Mouse (Mus musculus): Measurements from ENCODE around the gene Kcna10. TPM values are rescaled to one million over a fixed set of nuclear protein-coding genes. Genes with fewer than 3 reads are reported as not detected.

The Kcna10 gene
- polyA plus RNA-seq, 1 experiment from 2014 or later = not detected

- H3K27me3 ChIP-seq = no peaks in the 10 kb centered on the region
- H3K27ac ChIP-seq = no peak overlapping the region
- peaks cover 8% of the 10 kb centered on the region; the same call in 1 of the 2 replicates for H3K4me1 ChIP-seq (replicated peaks)
- H3K9me3 ChIP-seq (replicated peaks) = no peaks in the 10 kb centered on the region
- H3K4me2 ChIP-seq = no peak overlapping the region
- ATAC-seq (replicated peaks; ENCODE audit: insufficient number of reproducible peaks, insufficient read depth, low FRiP score, low read depth) = no peak
- WGBS = 80% methylated on average over 5 of the region's 5 CpGs
- H3K4me3 ChIP-seq = no peak overlapping the region
- no peaks in the 10 kb centered on the region for H3K36me3 ChIP-seq
- H3K9ac ChIP-seq = no peak overlapping the region
Measured at GRCm38 (mm10) chr3:107225820-107226219, 43.0 kb downstream of the Kcna10 start.

- no peak overlapping the region for H3K9ac ChIP-seq
- no peaks in the 10 kb centered on the region for H3K9me3 ChIP-seq (replicated peaks)
- H3K36me3 ChIP-seq = no peaks in the 10 kb centered on the region
- 76% methylated on average over 5 of the region's 5 CpGs for WGBS
- H3K27ac ChIP-seq = no peak overlapping the region
- ATAC-seq (replicated peaks; ENCODE audit: insufficient number of reproducible peaks, insufficient read depth, low FRiP score, low read depth) = no peak
- H3K4me1 ChIP-seq (replicated peaks) = 0 out of 2 replicates have a peak, but pooled peaks cover 5% of the 10 kb centered on the region
- H3K27me3 ChIP-seq = peaks cover 20% of the 10 kb centered on the region
- H3K4me3 ChIP-seq = no peak overlapping the region
- H3K4me2 ChIP-seq = no peak overlapping the region
Measured at GRCm38 (mm10) chr3:107229221-107229620, 46.4 kb downstream of the Kcna10 start.

- 35% methylated on average over 5 of the region's 5 CpGs for WGBS
- no peak overlapping the region for H3K27ac ChIP-seq
- no peak for ATAC-seq (replicated peaks; ENCODE audit: insufficient number of reproducible peaks, insufficient read depth, low FRiP score, low read depth)
Measured at GRCm38 (mm10) chr3:107229822-107230221, 47.0 kb downstream of the Kcna10 start.

GRCm38 (mm10) chr3:107230527-107230926 is 47.7 kb downstream of the Kcna10 start, which contains the start of gene A630076J17Rik:
Gene A630076J17Rik (plus strand): TSS chr3:107230614.
- WGBS = 32% methylated on average over 1 of the region's 1 CpGs
- Histone ChIP-seq H3K4me3 (no peak within 1 kb of the TSS), H3K27ac (no peak within 1 kb of the TSS)

More at GRCm38 (mm10) chr3:107229822-107230221, 47.0 kb downstream of the Kcna10 start:
- Histone ChIP-seq H3K4me1 (replicated peaks) (0 out of 2 replicates have a peak, but pooled peaks cover 5% of the 10 kb centered on the region), H3K27me3 (peaks cover 20% of the 10 kb centered on the region), H3K4me3 (no peak overlapping the region), H3K36me3 (no peaks in the 10 kb centered on the region), H3K9ac (no peak overlapping the region), H3K9me3 (replicated peaks) (no peaks in the 10 kb centered on the region), H3K4me2 (no peak overlapping the region)

GRCm38 (mm10) chr3:107231202-107231601 is 48.3 kb downstream of the Kcna10 start:
- Histone ChIP-seq H3K4me1 (replicated peaks) (0 out of 2 replicates have a peak, but pooled peaks cover 5% of the 10 kb centered on the region), H3K9me3 (replicated peaks) (no peaks in the 10 kb centered on the region), H3K27ac (no peak overlapping the region), H3K4me2 (no peak overlapping the region), H3K36me3 (no peaks in the 10 kb centered on the region), H3K27me3 (peaks cover 20% of the 10 kb centered on the region), H3K4me3 (no peak overlapping the region), H3K9ac (no peak overlapping the region)
- no peak for ATAC-seq (replicated peaks; ENCODE audit: insufficient number of reproducible peaks, insufficient read depth, low FRiP score, low read depth)
- 61% methylated on average over 4 of the region's 4 CpGs for WGBS

More at GRCm38 (mm10) chr3:107230527-107230926, 47.7 kb downstream of the Kcna10 start, which contains the start of gene A630076J17Rik:
- Histone ChIP-seq H3K4me2 (no peak within 1 kb of the TSS), H3K9ac (no peak within 1 kb of the TSS), H3K36me3 (no peaks in the 10 kb centered on the region), H3K27me3 (peaks cover 20% of the 10 kb centered on the region), H3K4me1 (replicated peaks) (0 out of 2 replicates have a peak, but pooled peaks cover 5% of the 10 kb centered on the region), H3K9me3 (replicated peaks) (no peaks in the 10 kb centered on the region)
- no peak for ATAC-seq (replicated peaks; ENCODE audit: insufficient number of reproducible peaks, insufficient read depth, low FRiP score, low read depth)

GRCm38 (mm10) chr3:107233351-107233813 is 50.5 kb downstream of the Kcna10 start:
- Histone ChIP-seq H3K9ac (no peak overlapping the region), H3K27ac (no peak overlapping the region), H3K4me3 (no peak overlapping the region), H3K4me2 (0 out of 2 replicates have a peak overlapping the region, but pooled peaks have one; percentile 31), H3K9me3 (replicated peaks) (no peaks in the 10 kb centered on the region), H3K36me3 (no peaks in the 10 kb centered on the region), H3K27me3 (peaks cover 20% of the 10 kb centered on the region), H3K4me1 (replicated peaks) (0 out of 2 replicates have a peak, but pooled peaks cover 5% of the 10 kb centered on the region)
- WGBS = 7% methylated on average over 11 of the region's 11 CpGs
- no peak for ATAC-seq (replicated peaks; ENCODE audit: insufficient number of reproducible peaks, insufficient read depth, low FRiP score, low read depth)

- WGBS = 25% methylated on average over 2 of the region's 2 CpGs
- H3K27me3 ChIP-seq = peaks cover 20% of the 10 kb centered on the region
- H3K9me3 ChIP-seq (replicated peaks) = no peaks in the 10 kb centered on the region
- no peak; the same call in 1 of the 2 replicates for ATAC-seq (replicated peaks; ENCODE audit: insufficient number of reproducible peaks, insufficient read depth, low FRiP score, low read depth)
- no peak overlapping the region for H3K4me2 ChIP-seq
- H3K4me3 ChIP-seq = no peak overlapping the region
- H3K27ac ChIP-seq = no peak overlapping the region
- no peaks in the 10 kb centered on the region for H3K36me3 ChIP-seq
- H3K9ac ChIP-seq = no peak overlapping the region
- 0 out of 2 replicates have a peak, but pooled peaks cover 5% of the 10 kb centered on the region for H3K4me1 ChIP-seq (replicated peaks)
Measured at GRCm38 (mm10) chr3:107233945-107234344, 51.1 kb downstream of the Kcna10 start.

- no peak overlapping the region for H3K27ac ChIP-seq
- no peaks in the 10 kb centered on the region for H3K9me3 ChIP-seq (replicated peaks)
- H3K4me1 ChIP-seq (replicated peaks) = no peaks in the 10 kb centered on the region
- no peak for ATAC-seq (replicated peaks; ENCODE audit: insufficient number of reproducible peaks, insufficient read depth, low FRiP score, low read depth)
- WGBS = 66% methylated on average over 2 of the region's 2 CpGs
- no peaks in the 10 kb centered on the region for H3K36me3 ChIP-seq
- no peak overlapping the region for H3K4me2 ChIP-seq
- H3K9ac ChIP-seq = no peak overlapping the region
- H3K4me3 ChIP-seq = no peak overlapping the region
- peaks cover 4% of the 10 kb centered on the region; the same call in 1 of the 2 replicates for H3K27me3 ChIP-seq
Measured at GRCm38 (mm10) chr3:107238051-107238450, 55.2 kb downstream of the Kcna10 start.

GRCm38 (mm10) chr3:107238471-107238980 is 55.7 kb downstream of the Kcna10 start:
- no peak overlapping the region for H3K9ac ChIP-seq
- 81% methylated on average over 8 of the region's 8 CpGs for WGBS
- H3K27me3 ChIP-seq = 0 out of 2 replicates have a peak, but pooled peaks cover 1% of the 10 kb centered on the region
- ATAC-seq (replicated peaks; ENCODE audit: insufficient number of reproducible peaks, insufficient read depth, low FRiP score, low read depth) = no peak
- no peak overlapping the region for H3K27ac ChIP-seq
- H3K4me1 ChIP-seq (replicated peaks) = no peaks in the 10 kb centered on the region
- H3K4me3 ChIP-seq = no peak overlapping the region
- H3K36me3 ChIP-seq = no peaks in the 10 kb centered on the region
- H3K4me2 ChIP-seq = no peak overlapping the region
- H3K9me3 ChIP-seq (replicated peaks) = no peaks in the 10 kb centered on the region

- Histone ChIP-seq H3K9me3 (replicated peaks) (no peaks in the 10 kb centered on the region), H3K4me3 (no peak within 1 kb of the TSS), H3K27me3 (peaks cover 9% of the 10 kb centered on the region; the same call in 1 of the 2 replicates), H3K4me2 (no peak within 1 kb of the TSS), H3K9ac (no peak within 1 kb of the TSS), H3K27ac (no peak within 1 kb of the TSS), H3K4me1 (replicated peaks) (no peaks in the 10 kb centered on the region), H3K36me3 (no peaks in the 10 kb centered on the region)
- WGBS = 82% methylated on average over 9 of the region's 9 CpGs
- ATAC-seq (replicated peaks; ENCODE audit: insufficient number of reproducible peaks, insufficient read depth, low FRiP score, low read depth) = no peak
Measured at GRCm38 (mm10) chr3:107239607-107240006, 56.8 kb downstream of the Kcna10 start, which contains the start of gene Prok1. Gene Prok1 (minus strand): TSS chr3:107239707.

- WGBS = 48% methylated on average over 14 of the region's 14 CpGs
- no peak for ATAC-seq (replicated peaks; ENCODE audit: insufficient number of reproducible peaks, insufficient read depth, low FRiP score, low read depth)
- Histone ChIP-seq H3K9ac (no peak overlapping the region), H3K27me3 (peaks cover 9% of the 10 kb centered on the region; the same call in 1 of the 2 replicates), H3K4me2 (no peak overlapping the region), H3K27ac (no peak overlapping the region), H3K4me1 (replicated peaks) (no peaks in the 10 kb centered on the region), H3K36me3 (no peaks in the 10 kb centered on the region), H3K4me3 (no peak overlapping the region), H3K9me3 (replicated peaks) (no peaks in the 10 kb centered on the region)
Measured at GRCm38 (mm10) chr3:107241389-107242094, 58.7 kb downstream of the Kcna10 start.
